Mouse (Mus musculus) NIH3T3 (cell line): Measurements from ENCODE around the gene Oxsr1.
A peak's percentile ranks its signal among the peaks of the same experiment; 100 is the strongest.

Experiments
- DNase-seq: peaks from one replicate; pipeline ENCODE4 v3.0.0-alpha.2; 2012; ENCODE audit warnings: low read depth

Gene Oxsr1

GRCm38 (mm10) chr9:119322289-119323259 lies at the start of gene Oxsr1:
Oxsr1 (minus strand) TSS chr9:119322427.
- DNase-seq, result peak; percentile 98

GRCm38 (mm10) chr9:119371251-119371650 lies 49.0 kb upstream of the Oxsr1 start:
- DNase-seq, result no peak

GRCm38 (mm10) chr9:119370770-119371169 lies 48.5 kb upstream of the Oxsr1 start:
- peak; percentile 23 for DNase-seq

GRCm38 (mm10) chr9:119368367-119368766 lies 46.1 kb upstream of the Oxsr1 start:
- no peak for DNase-seq

- no peak for DNase-seq
These were observed 43.1 kb upstream of the Oxsr1 start, which contains the start of gene Slc22a14 for GRCm38 (mm10) chr9:119365284-119365683. Slc22a14 (minus strand) TSS chr9:119365553.

- DNase-seq, result no peak
These were observed 41.0 kb upstream of the Oxsr1 start for GRCm38 (mm10) chr9:119363229-119363628.

GRCm38 (mm10) chr9:119361416-119361815 lies 39.2 kb upstream of the Oxsr1 start:
- no peak for DNase-seq

- DNase-seq, result no peak
These were observed 35.8 kb upstream of the Oxsr1 start for GRCm38 (mm10) chr9:119358058-119358429.

- peak; percentile 74 for DNase-seq
These were observed 35.3 kb upstream of the Oxsr1 start, which contains the start of gene Xylb for GRCm38 (mm10) chr9:119357331-119358057. Xylb (plus strand) TSS chr9:119357381.

- no peak for DNase-seq
These were observed 33.7 kb upstream of the Oxsr1 start for GRCm38 (mm10) chr9:119355943-119356342.

GRCm38 (mm10) chr9:119353926-119354325 lies 31.7 kb upstream of the Oxsr1 start:
- no peak for DNase-seq

- DNase-seq, result peak; percentile 83
These were observed 29.8 kb upstream of the Oxsr1 start for GRCm38 (mm10) chr9:119352060-119352459.

- no peak for DNase-seq
These were observed 28.9 kb upstream of the Oxsr1 start for GRCm38 (mm10) chr9:119350947-119351705.

- no peak for DNase-seq
These were observed 28.3 kb upstream of the Oxsr1 start for GRCm38 (mm10) chr9:119350531-119350930.

GRCm38 (mm10) chr9:119346376-119346775 lies 24.1 kb upstream of the Oxsr1 start:
- no peak for DNase-seq

GRCm38 (mm10) chr9:119342728-119343127 lies 20.5 kb upstream of the Oxsr1 start:
- DNase-seq, result no peak

- DNase-seq, result peak; percentile 98
These were observed 18.9 kb upstream of the Oxsr1 start, which contains the start of gene Myd88 for GRCm38 (mm10) chr9:119340909-119341816. Myd88 (minus strand) TSS chr9:119341411.

- DNase-seq, result no peak
These were observed 18.0 kb upstream of the Oxsr1 start for GRCm38 (mm10) chr9:119340212-119340580.

- DNase-seq, result peak; percentile 85
These were observed 17.5 kb upstream of the Oxsr1 start, which contains the start of gene Acaa1a for GRCm38 (mm10) chr9:119339558-119340211. Acaa1a (plus strand) TSS chr9:119339676.

- DNase-seq, result no peak
These were observed 16.9 kb upstream of the Oxsr1 start for GRCm38 (mm10) chr9:119339106-119339505.
